Mouse (Mus musculus) embryonic stem cell, embryonic (primary cell): ENCODE measurements around the gene Prr29.

ENCODE experiments used
- CTCF ChIA-PET, 4 experiments: fragments of 300-600 bp in 2 of 4; fragments of 350-600 bp in 2 of 4; sonication (Branson Sonifier 250); formaldehyde crosslinking; loops; one replicate each; lab custom pipeline; 2022; ENCODE audit warnings: inconsistent platforms in 2 of 4; lab: Charles Lee
- POLR2A ChIA-PET, 4 experiments: fragments of 300-600 bp in 2 of 4; fragments of 350-600 bp in 2 of 4; sonication (Branson Sonifier 250); formaldehyde crosslinking; loops; one replicate each; lab custom pipeline; 2022; ENCODE audit warnings: antibody characterized with exemption in 4 of 4, inconsistent platforms in 1 of 4; lab: Charles Lee

The Prr29 gene

GRCm38 (mm10) chr11:106365366-106365765 is at the start of gene Prr29:
Prr29 (plus strand) TSS chr11:106365472.
- POLR2A ChIA-PET, result interaction anchor here in 2 of 4 experiments (0.6 to 2.0 kb wide), 4 partner anchors 108 to 170 kb away, joined by 3 to 11 read pairs (median 5); no protein-coding TSS in a partner anchor
- CTCF ChIA-PET, result interaction anchor here (0.5 to 2.0 kb wide), 14 partner anchors 18 to 438 kb away, joined by 3 to 16 read pairs (median 4); no protein-coding TSS in a partner anchor

DNA sequence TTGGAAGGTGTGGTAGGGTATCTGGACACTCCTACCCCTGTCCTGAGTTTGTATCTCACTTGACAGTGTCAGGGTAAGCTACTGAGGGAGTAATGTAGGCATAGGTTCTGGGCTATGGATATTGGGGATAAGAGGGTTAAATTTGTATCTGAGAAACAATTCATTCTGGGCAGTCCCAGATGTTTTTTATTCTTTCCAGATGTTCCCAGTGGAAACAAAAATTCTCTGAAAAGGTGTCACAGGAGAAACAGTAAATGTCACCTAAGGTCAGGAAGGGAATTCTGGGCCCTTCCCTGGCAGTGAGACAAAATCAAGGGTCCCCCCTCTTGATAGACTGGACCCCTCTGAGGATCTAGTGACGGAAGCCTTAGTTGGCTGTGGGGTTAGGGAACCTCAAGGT is 48.9 kb upstream of the Prr29 start:
- CTCF ChIA-PET, result no interaction called here
- POLR2A ChIA-PET, result no interaction called here

DNA sequence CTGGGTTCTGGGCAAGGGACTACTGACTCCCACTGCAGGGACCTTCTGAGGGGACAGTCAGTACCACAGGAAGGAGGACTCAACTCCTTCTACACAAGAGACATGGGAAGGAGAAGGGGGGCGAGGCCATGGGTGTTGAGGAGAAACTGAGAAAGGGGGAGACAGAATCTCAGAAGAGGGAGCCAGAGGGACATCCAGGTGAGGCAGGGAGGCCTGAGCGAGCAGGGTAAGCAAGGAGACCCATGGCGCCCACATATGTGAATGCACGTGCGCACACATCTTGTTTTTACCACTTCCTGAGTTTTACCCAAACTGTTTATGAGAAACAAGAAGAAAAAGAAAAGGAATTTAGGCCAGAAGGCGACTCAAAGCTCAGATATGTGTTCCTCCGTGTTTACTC is 47.5 kb upstream of the Prr29 start:
- CTCF ChIA-PET, result interaction anchor here in 1 of 4 experiments (0.7 kb wide), 1 partner anchor 186 kb away, joined by 3 read pairs; no protein-coding TSS in a partner anchor
- POLR2A ChIA-PET, result interaction anchor here in 3 of 4 experiments (0.6 to 2.2 kb wide), 4 partner anchors 10 to 70 kb away, joined by 3 to 6 read pairs (median 4); no protein-coding TSS in a partner anchor

- POLR2A ChIA-PET, result interaction anchor here in 3 of 4 experiments (0.6 to 2.2 kb wide), 9 partner anchors 9 to 182 kb away, joined by 3 to 7 read pairs (median 4); no protein-coding TSS in a partner anchor
- CTCF ChIA-PET, result interaction anchor here in 3 of 4 experiments (0.7 to 1.5 kb wide), 6 partner anchors 10 to 185 kb away, joined by 3 to 4 read pairs (median 3); no protein-coding TSS in a partner anchor
Measured at GRCm38 (mm10) chr11:106318406-106319366, 46.6 kb upstream of the Prr29 start.

GRCm38 (mm10) chr11:106324858-106325257 is 40.4 kb upstream of the Prr29 start:
- CTCF ChIA-PET, result interaction anchor here in 2 of 4 experiments (0.8 to 1.2 kb wide), 3 partner anchors 15 to 68 kb away, joined by 3 read pairs; no protein-coding TSS in a partner anchor
- POLR2A ChIA-PET, result no interaction called here

DNA sequence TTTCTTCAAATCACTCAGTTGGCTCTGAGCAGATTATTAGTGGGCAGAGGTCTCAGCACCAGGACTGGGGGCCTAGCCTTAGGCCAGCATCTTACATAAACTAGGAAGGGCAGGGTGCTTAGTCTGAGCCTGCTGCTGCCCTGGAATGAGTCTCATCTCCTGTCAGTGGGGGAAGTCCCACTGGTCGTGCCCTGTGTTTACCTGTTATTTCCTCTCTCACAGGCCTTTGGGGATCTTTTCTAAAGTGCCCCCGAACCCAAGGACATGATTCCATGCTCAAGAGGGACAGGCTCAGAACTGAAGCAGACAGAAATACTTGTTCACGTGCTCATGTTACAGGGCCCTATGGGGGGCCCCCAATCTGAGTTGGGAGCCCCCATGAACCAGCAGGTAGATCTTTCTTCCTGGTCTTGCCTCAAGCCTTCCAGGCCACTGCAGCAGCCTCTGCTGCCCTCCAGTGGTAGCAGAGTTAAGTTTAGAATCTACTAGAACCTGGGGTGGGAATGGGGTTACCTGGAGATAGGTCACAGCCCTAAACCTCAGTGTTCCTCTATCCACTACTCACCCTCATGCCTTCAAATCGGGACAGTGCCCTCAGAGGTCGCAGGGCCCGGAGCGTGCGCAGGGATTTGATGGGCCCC is 39.6 kb upstream of the Prr29 start:
- CTCF ChIA-PET, result interaction anchor here in 1 of 4 experiments (0.8 to 1.0 kb wide), 2 partner anchors 23 kb away, joined by 3 to 4 read pairs; no protein-coding TSS in a partner anchor
- POLR2A ChIA-PET, result interaction anchor here in 1 of 4 experiments (0.6 kb wide), 1 partner anchor 54 kb away, joined by 5 read pairs; no protein-coding TSS in a partner anchor

DNA sequence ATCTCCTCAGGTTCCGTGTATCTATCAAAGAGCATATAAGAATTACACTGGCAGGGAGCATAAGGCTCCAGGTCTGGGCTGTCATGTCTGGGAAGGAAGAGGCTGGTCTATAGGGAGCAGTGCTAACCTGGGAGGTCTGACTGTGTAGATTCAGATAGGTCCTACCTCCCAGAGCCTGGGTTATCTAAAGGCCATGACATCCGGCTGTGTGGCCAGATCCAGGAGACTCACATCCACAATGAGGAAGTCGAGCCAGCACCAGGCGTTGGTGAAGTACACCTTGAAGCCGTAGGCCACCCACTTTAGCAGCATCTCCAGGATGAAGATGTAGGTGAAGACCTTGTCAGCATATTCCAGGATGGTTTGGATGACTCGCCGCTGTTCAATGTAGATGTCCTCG is 38.8 kb upstream of the Prr29 start:
- ChIA-PET POLR2A (interaction anchor here in 1 of 4 experiments (0.7 to 1.3 kb wide), 3 partner anchors 11 to 70 kb away, joined by 3 to 4 read pairs (median 4); no protein-coding TSS in a partner anchor), CTCF (interaction anchor here in 2 of 4 experiments (0.5 to 1.3 kb wide), 3 partner anchors 23 to 284 kb away, joined by 3 to 4 read pairs (median 4); no protein-coding TSS in a partner anchor)

GRCm38 (mm10) chr11:106328521-106328920 is 36.8 kb upstream of the Prr29 start:
- POLR2A ChIA-PET, result interaction anchor here in 1 of 4 experiments (0.7 to 1.5 kb wide), 4 partner anchors 14 to 72 kb away, joined by 3 to 4 read pairs (median 3); partner anchors contain the start of genes Cd79b and Tcam1
- CTCF ChIA-PET, result interaction anchor here in 2 of 4 experiments (0.6 to 1.5 kb wide), 3 partner anchors 15 to 271 kb away, joined by 3 to 5 read pairs (median 4); no protein-coding TSS in a partner anchor

- ChIA-PET CTCF (interaction anchor here (0.6 to 1.5 kb wide), 12 partner anchors 10 to 68 kb away, joined by 3 to 12 read pairs (median 4); partner anchors contain the start of gene Prr29 (in 1 of the 4)), POLR2A (interaction anchor here in 2 of 4 experiments (0.5 to 1.5 kb wide), 3 partner anchors 53 to 73 kb away, joined by 3 to 4 read pairs (median 3); partner anchors contain the start of gene Tcam1 (in 1 of the 2))
Measured at GRCm38 (mm10) chr11:106329128-106329527, 36.1 kb upstream of the Prr29 start.

DNA sequence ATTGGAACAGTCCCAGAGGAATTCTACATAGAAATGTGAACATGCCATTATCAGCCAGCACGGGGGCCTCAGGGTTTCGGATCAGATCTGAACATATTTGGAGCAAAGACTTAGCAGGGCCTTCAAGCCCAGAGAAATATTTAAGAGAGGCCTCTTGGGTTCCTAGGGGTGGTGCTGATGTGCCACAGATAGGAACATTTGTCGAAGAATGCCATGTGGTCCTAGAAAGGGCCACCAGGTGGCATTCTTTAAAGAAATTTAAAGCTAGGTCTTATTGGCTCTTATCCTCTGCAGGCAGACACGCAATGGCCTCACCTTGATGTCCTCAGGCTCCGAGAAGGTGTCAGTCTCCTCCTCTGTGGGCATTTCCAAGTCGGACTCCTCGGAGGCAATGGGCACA is 35.6 kb upstream of the Prr29 start:
- ChIA-PET POLR2A (interaction anchor here in 2 of 4 experiments (0.5 to 1.5 kb wide), 4 partner anchors 53 to 171 kb away, joined by 3 to 4 read pairs (median 3); partner anchors contain the start of gene Tcam1 (in 1 of the 2)), CTCF (interaction anchor here (0.6 to 1.5 kb wide), 17 partner anchors 10 to 162 kb away, joined by 3 to 12 read pairs (median 4); partner anchors contain the start of gene Prr29 (in 1 of the 4))

DNA sequence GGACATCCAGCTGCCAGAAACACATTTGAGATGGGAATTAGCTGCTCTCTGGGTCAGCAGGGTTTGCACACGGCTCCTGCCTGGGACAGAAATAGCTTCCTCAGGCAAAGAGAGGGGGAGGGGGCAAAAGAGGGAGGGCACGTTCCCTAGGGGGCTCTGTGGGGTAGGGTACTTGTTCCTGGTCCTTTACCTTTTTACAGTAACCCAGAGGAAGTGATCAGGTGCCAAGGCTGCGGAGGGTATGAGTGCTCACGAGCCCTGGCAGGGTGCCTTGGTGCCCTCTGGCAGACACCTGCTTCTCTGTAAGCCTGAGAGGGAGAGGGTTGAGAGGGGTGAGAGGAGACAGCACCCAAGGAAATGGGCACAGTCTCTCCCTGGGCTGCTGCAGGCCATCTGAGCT is 32.8 kb upstream of the Prr29 start:
- ChIA-PET CTCF (interaction anchor here in 2 of 4 experiments (0.6 to 1.9 kb wide), 7 partner anchors 30 to 252 kb away, joined by 3 to 5 read pairs (median 3); no protein-coding TSS in a partner anchor), POLR2A (interaction anchor here in 3 of 4 experiments (0.9 to 1.6 kb wide), 5 partner anchors 11 to 169 kb away, joined by 3 to 4 read pairs (median 4); partner anchors contain the start of genes Ccdc47 (in 1 of the 3) and Ddx42 (in 1 of the 3))

DNA sequence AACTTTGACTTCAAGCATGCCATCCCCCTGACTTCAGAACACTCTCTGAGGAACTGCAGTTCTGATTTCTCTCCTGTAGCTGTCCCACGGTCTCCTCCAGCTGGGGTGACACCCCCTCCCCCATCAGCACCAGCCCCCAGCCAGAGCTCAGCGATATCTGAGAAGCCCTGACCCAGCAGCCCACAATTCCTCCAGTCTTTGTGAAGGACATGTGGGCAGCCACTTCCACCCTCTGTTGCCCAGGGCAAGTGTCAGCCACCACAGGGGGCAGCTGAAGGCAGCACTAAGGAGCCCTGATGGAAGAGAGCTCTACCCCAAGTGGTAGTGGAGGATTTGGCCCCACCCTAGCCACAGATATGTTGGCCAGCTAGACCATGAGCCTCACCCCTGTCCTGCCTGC is 31.2 kb upstream of the Prr29 start:
- POLR2A ChIA-PET, result interaction anchor here (0.6 to 1.5 kb wide), 9 partner anchors 10 to 481 kb away, joined by 3 to 6 read pairs (median 3); no protein-coding TSS in a partner anchor
- CTCF ChIA-PET, result interaction anchor here (0.5 to 1.4 kb wide), 10 partner anchors 31 to 375 kb away, joined by 3 to 14 read pairs (median 4); no protein-coding TSS in a partner anchor

DNA sequence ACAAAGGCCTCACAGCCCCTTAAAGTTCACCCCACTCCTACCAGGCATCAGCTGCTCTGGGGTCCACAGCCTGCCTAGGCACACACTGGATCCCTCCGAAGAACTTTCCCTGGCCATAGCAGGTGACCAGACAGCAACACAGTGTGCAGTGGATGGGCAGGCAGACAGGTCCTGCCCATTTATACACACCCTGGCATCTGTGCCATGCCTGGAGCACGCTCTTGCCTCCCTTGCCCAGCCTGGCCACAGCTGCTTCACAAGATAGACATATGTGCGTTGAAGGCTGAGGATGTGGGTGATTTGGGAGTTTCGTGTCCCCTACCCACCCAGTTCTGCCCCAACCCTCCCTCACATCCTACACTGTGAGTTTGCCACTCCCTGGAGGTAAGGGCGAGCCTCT is 27.2 kb upstream of the Prr29 start:
- CTCF ChIA-PET, result interaction anchor here in 2 of 4 experiments (1.1 to 1.2 kb wide), 2 partner anchors 13 to 41 kb away, joined by 3 to 4 read pairs; no protein-coding TSS in a partner anchor
- POLR2A ChIA-PET, result interaction anchor here in 1 of 4 experiments (1.6 kb wide), 1 partner anchor 11 kb away, joined by 3 read pairs; no protein-coding TSS in a partner anchor

DNA sequence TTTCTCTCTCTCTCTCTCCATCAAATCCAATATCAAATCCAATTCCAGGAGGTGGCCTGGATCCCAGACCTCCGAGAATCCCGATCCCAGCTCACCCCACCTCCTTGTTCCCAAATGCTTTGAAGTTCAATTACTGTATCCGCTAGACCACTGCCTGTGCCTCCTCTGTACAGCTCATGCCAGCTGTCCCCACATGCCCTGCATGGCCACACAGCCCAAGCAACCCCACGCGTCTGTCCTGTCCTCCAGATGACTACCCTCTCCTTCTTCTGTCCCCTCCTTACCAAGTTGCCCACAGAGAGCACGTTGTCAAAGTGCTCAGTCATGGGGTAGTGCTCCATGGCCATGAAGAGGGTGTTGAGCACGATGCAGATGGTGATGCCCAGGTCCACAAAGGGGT is 26.4 kb upstream of the Prr29 start:
- CTCF ChIA-PET, result interaction anchor here in 3 of 4 experiments (0.5 to 1.5 kb wide), 3 partner anchors 27 to 679 kb away, joined by 3 to 5 read pairs (median 4); no protein-coding TSS in a partner anchor

GRCm38 (mm10) chr11:106339323-106339722 is 25.9 kb upstream of the Prr29 start:
- CTCF ChIA-PET, result interaction anchor here in 3 of 4 experiments (0.5 to 1.5 kb wide), 6 partner anchors 9 to 679 kb away, joined by 3 to 23 read pairs (median 4); no protein-coding TSS in a partner anchor
- POLR2A ChIA-PET, result interaction anchor here in 1 of 4 experiments (0.6 kb wide), 1 partner anchor 23 kb away, joined by 8 read pairs; no protein-coding TSS in a partner anchor

More for the DNA sequence above, 26.4 kb upstream of the Prr29 start:
- POLR2A ChIA-PET, result interaction anchor here in 1 of 4 experiments (0.6 kb wide), 1 partner anchor 23 kb away, joined by 8 read pairs; no protein-coding TSS in a partner anchor

GRCm38 (mm10) chr11:106340990-106341520 is 24.2 kb upstream of the Prr29 start:
- ChIA-PET CTCF (interaction anchor here in 1 of 4 experiments (0.7 kb wide), 1 partner anchor 10 kb away, joined by 3 read pairs; no protein-coding TSS in a partner anchor), POLR2A (interaction anchor here in 1 of 4 experiments (0.6 kb wide), 1 partner anchor 82 kb away, joined by 3 read pairs; no protein-coding TSS in a partner anchor)
